In genomic region chr4:115728721-115729120, GRCm38 (mm10) we compare ENCODE assay signal across 8 mouse cellular contexts. TPM values are rescaled to one million over a fixed set of nuclear protein-coding genes. Genes with fewer than 3 reads are reported as not detected.
A peak's percentile ranks its signal among the peaks of the same experiment; 100 is the strongest.
DNase-seq lines count a peak whose midpoint lies in the region; ATAC-seq and TF ChIP-seq lines count a peak whose summit lies in the region.
"Had no signal": no experiment of that assay in that cellular context is flagged by ENCODE, and none has a peak within 500 bp of the region (broad histone marks: within the 10 kb centered on the region; RNA-seq: fewer than 3 reads in every experiment).

No protein-coding gene starts in this region.

- no peak for TF ChIP-seq POLR2A in lung, adult 2 months (IDR thresholded peaks at IDR 0.05; ENCODE audit: borderline replicate concordance, extremely low read depth, low read depth, low read length)

- 16% methylated on average over 5 of the region's 5 CpGs for WGBS in lung, adult 2 months
- 15% methylated on average over 5 of the region's 5 CpGs for whole genome bisulfite sequencing in embryonic facial prominence, embryonic 11.5 days

- TF ChIP-seq CTCF in lung, adult 2 months (IDR thresholded peaks at IDR 0.05; ENCODE audit: insufficient read depth, low read length), result no peak

- peaks cover 2% of the 10 kb centered on the region; the same call in 1 of the 2 replicates for H3K4me1 ChIP-seq in lung, adult 2 months (ENCODE audit: control insufficient read depth, insufficient read depth, low read length)
- H3K4me1 ChIP-seq in embryonic facial prominence, embryonic 11.5 days (ENCODE audit: control insufficient read depth, insufficient read depth, low read length), result no peaks in the 10 kb centered on the region

- H3K4me3 ChIP-seq in lung, adult 2 months (replicated peaks; ENCODE audit: extremely low read depth, low read depth, low read length), result no peak overlapping the region
- H3K4me3 ChIP-seq in embryonic facial prominence, embryonic 11.5 days (ENCODE audit: low read depth, low read length), result no peak overlapping the region
- H3K4me3 ChIP-seq: erythroblast, embryonic 14.5 days had no signal

- H3K27me3 ChIP-seq in embryonic facial prominence, embryonic 11.5 days (ENCODE audit: control insufficient read depth, insufficient read depth, low read length), result no peaks in the 10 kb centered on the region

- no peak overlapping the region for H3K27ac ChIP-seq in embryonic facial prominence, embryonic 11.5 days (replicated peaks; ENCODE audit: low read depth, low read length)

- H3K9ac ChIP-seq in embryonic facial prominence, embryonic 11.5 days (replicated peaks; ENCODE audit: low read length), result no peak overlapping the region

- no peak overlapping the region for H3K4me2 ChIP-seq in embryonic facial prominence, embryonic 11.5 days (ENCODE audit: low read depth, low read length)

- ATAC-seq in embryonic facial prominence, embryonic 11.5 days (replicated peaks; ENCODE audit: insufficient number of reproducible peaks, low FRiP score, low TSS enrichment, low read depth), result no peak
- ATAC-seq in megakaryocyte progenitor cell, adult 5-6 weeks (replicated peaks; ENCODE audit: poor library complexity), result peak; percentile 35; the same call in 1 of the 2 replicates
- ATAC-seq in activated CD4-positive, CD25-positive, alpha-beta regulatory T cell, adult 4 months, result no peak

- peak; percentile 45 for DNase-seq in lung, adult 2 months
- no peak for DNase-seq in lung, adult 18-20 months
- DNase-seq in adipocyte (ENCODE audit: low spot score), result peak; percentile 83
- peak; percentile 92 for DNase-seq in embryonic facial prominence, embryonic 11.5 days (ENCODE audit: low spot score)
- no peak for DNase-seq in frontal cortex, adult 2 months (ENCODE audit: extremely low spot score in 1 of 2, low spot score in 1 of 2)

- H3K9me3 ChIP-seq in embryonic facial prominence, embryonic 11.5 days (replicated peaks; ENCODE audit: control insufficient read depth, low read length), result no peaks in the 10 kb centered on the region

- no peaks in the 10 kb centered on the region for H3K36me3 ChIP-seq in embryonic facial prominence, embryonic 11.5 days (replicated peaks; ENCODE audit: control insufficient read depth, insufficient read depth, low read depth, low read length)

RNA-seq across cellular contexts. Expression of gene Efcab14, which starts 8.8 kb away (rescaled TPM):
- polyA plus RNA-seq in lung, adult 2 months (2012; rRNA removed), result 32.5 and 33.5 TPM in 2 replicates
- 39.8 and 40.4 TPM in 2 replicates for polyA plus RNA-seq in embryonic facial prominence, embryonic 11.5 days (2014; fragmentation: Nextera tagmentation; extraction: Ambion mirVana)
- total RNA-seq in megakaryocyte progenitor cell, adult 5-6 weeks (2015), result 59.8 and 64.1 TPM in 2 replicates
- total RNA-seq in megakaryocyte progenitor cell, adult 5-6 weeks (2017), result 19.9 and 32.8 TPM in 2 replicates
- 10 to 100 TPM; 43.4 TPM for polyA plus RNA-seq in activated CD4-positive, CD25-positive, alpha-beta regulatory T cell, adult 4 months (2017; shearing (Covaris generic))
- polyA plus RNA-seq in frontal cortex, adult 2 months (2012; rRNA removed), result 35.9 and 37.1 TPM in 2 replicates

RNA-seq across cellular contexts. Expression of gene Tex38, which starts 52.1 kb away (rescaled TPM):
- polyA plus RNA-seq in lung, adult 2 months (2012; rRNA removed), result 0.31 and 0.37 TPM in 2 replicates
- 0.46 TPM in 1 of 2 replicates, not detected in the other for polyA plus RNA-seq in embryonic facial prominence, embryonic 11.5 days (2014; fragmentation: Nextera tagmentation; extraction: Ambion mirVana)
- not detected in 2 replicates for total RNA-seq in megakaryocyte progenitor cell, adult 5-6 weeks (2015)
- total RNA-seq in megakaryocyte progenitor cell, adult 5-6 weeks (2017), result not detected in 2 replicates
- under 1 TPM in 1 of 2 experiments, not detected in 1; 0.92 TPM for polyA plus RNA-seq in activated CD4-positive, CD25-positive, alpha-beta regulatory T cell, adult 4 months (2017; shearing (Covaris generic))
- 0.19 and 0.20 TPM in 2 replicates for polyA plus RNA-seq in frontal cortex, adult 2 months (2012; rRNA removed)
- polyA plus RNA-seq: erythroblast, embryonic 14.5 days had no signal

RNA-seq across cellular contexts. Expression of gene Atpaf1, which starts 55.9 kb away (rescaled TPM):
- 19.6 and 32.7 TPM in 2 replicates for polyA plus RNA-seq in lung, adult 2 months (2012; rRNA removed)
- polyA plus RNA-seq in embryonic facial prominence, embryonic 11.5 days (2014; fragmentation: Nextera tagmentation; extraction: Ambion mirVana), result 54.0 and 54.4 TPM in 2 replicates
- total RNA-seq in megakaryocyte progenitor cell, adult 5-6 weeks (2015), result 32.1 and 33.7 TPM in 2 replicates
- 11.5 and 21.2 TPM in 2 replicates for total RNA-seq in megakaryocyte progenitor cell, adult 5-6 weeks (2017)
- 10 to 100 TPM; 22.3 to 25.4 TPM for polyA plus RNA-seq in activated CD4-positive, CD25-positive, alpha-beta regulatory T cell, adult 4 months (2017; shearing (Covaris generic))
- 65.8 and 66.9 TPM in 2 replicates for polyA plus RNA-seq in frontal cortex, adult 2 months (2012; rRNA removed)

Comparison
In these comparisons a context has a peak if more than half of its experiments do, and no peak if none do; other contexts are left out.
1. DNase-seq: peak in lung, adult 2 months (single experiment), adipocyte (single experiment) and embryonic facial prominence, embryonic 11.5 days (single experiment); none in lung, adult 18-20 months (0 of 2) and frontal cortex, adult 2 months (0 of 2).